Mouse (Mus musculus) spleen, postnatal 14 days (tissue): ENCODE measurements around the gene B230118H07Rik.

Experiments used
- DNase-seq, 2 experiments: peaks; one replicate each; pipeline ENCODE4 v3.0.0; 2021 to 2022; ENCODE audit warnings: low spot score in 2 of 2

Gene B230118H07Rik

GRCm38 (mm10) chr2:101525091-101525490 lies 124.2 kb downstream of the B230118H07Rik start:
- DNase-seq, result no peak

- DNase-seq, result no peak
These were observed 128.8 kb downstream of the B230118H07Rik start for GRCm38 (mm10) chr2:101520503-101520902.

- no peak for DNase-seq
These were observed 129.4 kb downstream of the B230118H07Rik start for GRCm38 (mm10) chr2:101519928-101520327.
